Mouse (Mus musculus) CD4-positive helper T cell, adult 2 months (primary cell): Measurements from ENCODE around the gene Litaf.

Experiments used
- DNase-seq: peaks from one replicate; pipeline ENCODE4 v3.0.0-alpha.2; 2012; ENCODE audit warnings: low read depth, missing footprints, low spot score

Gene Litaf

DNA sequence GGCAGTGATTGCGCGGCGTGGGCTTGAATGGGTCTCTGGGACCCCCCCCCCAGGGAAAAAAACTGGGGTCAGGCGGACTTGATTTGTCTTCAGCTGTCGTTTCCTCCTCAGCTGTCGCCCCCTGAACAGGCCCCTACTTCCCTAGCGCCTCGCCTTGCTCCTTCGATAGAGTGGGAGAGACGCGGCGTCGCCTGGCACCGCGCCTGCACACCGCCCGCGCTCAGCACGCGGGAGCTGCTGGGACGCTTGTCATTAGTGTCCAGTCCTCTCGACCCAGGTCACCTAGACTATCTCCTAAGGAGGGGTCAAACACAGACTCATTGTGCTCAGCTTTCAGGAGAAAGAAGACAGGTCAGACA is 855 bp upstream of the Litaf start:
- peak; percentile 40 for DNase-seq

DNA sequence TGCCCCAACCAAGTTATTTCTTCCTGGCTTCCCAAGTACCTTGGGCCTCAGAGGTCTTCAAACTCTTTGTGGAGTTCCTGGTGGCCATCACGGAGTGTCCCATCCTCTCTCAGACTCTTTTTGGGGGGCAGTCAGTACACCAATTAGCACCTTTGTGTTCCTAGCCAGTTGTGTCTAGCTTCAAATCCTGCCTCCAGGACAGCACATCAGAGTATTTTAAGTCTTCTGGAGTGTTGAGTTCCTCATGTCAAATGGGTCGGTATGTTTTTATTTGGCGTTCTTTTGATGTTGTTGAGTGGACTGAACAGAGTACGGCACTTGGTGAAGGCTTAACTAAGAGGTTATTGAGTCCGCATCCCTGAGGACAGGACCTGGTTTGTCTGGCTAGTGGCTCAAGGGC is 526 bp downstream of the Litaf start:
- DNase-seq = no peak

DNA sequence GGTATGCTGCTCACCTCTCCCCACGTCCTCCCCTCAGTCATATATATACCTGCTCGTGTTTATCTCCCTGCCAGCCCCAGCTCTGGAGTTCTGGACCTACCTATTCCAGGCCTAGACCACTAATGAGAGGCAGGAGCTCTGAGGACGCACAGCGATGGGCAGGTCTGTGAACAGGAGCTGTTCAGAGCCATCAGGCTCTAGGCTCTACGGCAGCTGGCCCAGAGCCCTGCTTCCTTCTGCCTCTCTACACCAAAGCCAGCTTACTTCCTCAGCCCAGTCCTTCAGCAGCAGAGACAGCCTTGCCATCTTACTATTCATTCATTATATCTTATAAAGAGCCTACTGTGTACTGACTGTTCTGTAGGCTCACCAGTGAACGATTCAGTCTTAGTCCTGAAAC is 1.2 kb downstream of the Litaf start:
- no peak for DNase-seq

DNA sequence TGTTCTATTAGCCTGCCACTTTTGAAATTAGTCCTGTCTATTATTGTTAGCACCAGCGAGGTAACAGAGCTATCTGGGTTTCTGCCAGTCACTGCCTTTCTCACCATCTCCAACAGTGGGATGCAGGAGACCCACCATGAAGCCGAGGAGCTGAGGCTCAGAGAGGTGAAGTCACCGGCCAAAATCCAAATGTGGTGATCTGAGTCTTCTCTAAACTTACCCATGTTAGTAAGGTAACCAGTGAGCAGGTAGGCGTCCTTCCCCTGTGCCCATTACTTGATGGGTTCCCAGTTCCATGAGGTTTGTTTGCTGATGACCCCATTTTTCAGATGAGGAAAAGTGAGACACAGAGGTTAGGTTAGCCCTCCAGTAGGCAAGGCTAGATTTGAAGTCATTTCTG is 1.6 kb downstream of the Litaf start:
- DNase-seq = no peak

DNA sequence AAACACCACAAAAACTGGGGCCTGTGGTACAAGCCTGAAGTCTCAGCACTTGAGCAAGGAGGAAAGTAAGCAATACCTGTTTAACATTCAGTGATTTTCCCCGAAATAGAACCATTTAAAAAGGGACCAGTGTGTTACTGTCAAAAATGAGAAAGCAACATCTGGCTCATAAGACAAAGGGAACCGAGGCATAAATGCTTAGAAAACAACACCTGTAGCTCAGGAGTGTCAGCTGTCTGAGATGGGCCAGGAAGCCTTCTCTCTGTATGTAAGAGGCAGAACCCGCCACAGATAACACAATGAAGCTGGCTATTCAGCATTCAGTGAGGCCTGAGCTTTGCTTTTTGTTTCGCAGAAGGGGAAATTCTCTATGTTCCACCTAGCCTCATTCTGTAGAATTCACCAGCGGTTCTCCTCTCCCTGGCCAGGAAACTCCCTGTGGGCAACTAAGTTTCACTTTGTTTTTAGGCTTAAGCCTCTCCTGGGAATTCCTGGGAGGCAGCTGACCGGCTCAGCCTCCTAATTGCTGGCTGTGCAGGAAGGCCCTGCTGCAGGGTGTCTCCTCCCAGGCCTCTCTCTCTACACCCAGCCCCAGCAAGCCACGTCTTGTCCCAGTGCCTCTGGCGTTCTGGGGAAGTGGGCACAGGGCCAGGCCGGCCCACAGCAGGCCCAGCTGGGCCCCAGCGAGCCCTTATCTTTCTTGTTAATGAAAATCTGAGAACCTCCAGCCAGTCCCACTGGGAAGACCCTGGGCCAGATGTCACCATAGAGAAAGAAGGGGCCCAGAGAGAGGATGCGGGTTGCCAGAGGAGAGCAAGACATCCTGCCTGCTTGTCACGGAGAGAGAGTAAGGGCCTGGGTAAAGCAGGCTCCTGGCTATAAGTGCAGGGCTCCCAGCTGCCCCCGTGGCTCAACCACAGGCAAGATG is 2.9 kb downstream of the Litaf start:
- no peak for DNase-seq

DNA sequence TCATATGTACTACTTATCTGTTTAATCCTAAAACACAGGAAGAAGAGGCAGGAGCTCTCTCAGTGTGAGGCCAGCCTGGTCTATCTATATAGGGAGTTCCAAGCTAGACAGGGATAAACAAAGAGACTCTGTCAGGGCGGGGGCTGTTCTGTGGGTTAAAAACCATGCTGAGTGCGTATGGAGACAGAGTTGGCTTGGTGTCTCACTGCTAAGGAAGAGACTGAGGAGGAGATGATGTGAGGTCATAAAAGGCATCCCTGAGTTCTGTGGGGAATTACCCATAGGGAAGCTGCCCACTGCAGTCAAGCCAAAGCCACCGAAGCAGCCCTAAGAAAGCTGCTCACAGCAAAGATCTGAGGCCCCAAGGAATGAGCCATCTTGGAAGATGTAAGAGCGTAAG is 5.3 kb downstream of the Litaf start, which contains the start of gene Snn:
Gene Snn (plus strand): TSS at position 301 of the 400 bp plus-strand sequence.
- no peak for DNase-seq

DNA sequence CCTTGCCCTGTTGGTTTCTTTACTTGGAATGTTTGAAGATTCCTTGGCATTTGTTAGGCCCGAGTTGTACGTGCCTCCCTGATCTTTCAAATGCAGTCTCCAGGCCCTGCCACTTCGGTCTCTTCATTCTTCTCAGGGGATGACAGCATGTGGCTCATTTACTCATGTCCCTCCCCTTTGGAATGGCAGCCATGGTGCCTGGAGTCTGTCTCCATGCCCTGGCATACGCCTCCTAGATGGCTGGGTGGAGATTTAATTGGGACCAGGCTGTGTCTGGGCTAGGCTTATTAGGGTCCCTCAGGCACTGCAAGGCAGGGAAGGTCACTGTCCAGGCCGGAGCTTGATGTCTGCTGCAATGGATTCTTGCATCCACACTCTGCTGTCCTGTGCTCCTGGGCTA is 10.0 kb downstream of the Litaf start:
- no peak for DNase-seq

DNA sequence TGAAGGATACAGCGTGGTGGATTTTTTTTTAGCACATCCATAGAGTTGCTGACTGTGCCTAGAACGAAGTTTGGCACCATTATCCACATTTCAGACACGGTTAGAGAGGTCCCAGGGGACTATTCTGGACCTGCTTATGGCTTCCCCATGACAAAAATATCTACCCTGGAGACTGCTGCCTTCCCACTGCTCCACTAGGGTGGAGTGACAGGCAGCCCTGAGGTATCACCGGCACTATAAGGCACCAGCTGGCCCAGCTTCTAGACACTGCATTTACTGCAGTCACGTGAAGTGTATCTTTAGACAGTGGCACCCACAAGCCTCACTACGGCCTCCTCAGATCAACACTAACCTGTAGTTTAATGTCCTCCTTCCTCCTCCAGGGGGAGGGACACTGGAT is 11.1 kb downstream of the Litaf start:
- no peak for DNase-seq

DNA sequence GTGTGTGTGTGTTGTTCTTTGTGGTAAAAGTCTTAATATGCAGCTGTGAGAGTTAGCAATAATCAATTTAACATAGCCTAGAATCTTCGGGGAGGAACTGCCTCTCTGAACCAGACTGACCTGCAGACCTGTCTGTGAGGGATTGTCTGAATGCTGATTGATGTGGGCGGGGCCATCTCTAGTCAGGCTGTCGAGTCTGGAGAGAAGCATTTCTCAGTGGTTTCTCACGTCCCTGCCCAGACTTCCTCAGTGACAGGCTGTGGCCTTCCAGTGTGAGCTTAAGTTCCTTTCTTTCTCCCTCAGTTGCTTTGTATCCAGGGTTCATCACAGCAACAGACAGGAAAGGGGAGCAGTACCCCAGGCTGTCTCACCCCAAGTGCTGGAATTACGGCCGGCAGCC is 11.5 kb downstream of the Litaf start:
- DNase-seq = no peak

DNA sequence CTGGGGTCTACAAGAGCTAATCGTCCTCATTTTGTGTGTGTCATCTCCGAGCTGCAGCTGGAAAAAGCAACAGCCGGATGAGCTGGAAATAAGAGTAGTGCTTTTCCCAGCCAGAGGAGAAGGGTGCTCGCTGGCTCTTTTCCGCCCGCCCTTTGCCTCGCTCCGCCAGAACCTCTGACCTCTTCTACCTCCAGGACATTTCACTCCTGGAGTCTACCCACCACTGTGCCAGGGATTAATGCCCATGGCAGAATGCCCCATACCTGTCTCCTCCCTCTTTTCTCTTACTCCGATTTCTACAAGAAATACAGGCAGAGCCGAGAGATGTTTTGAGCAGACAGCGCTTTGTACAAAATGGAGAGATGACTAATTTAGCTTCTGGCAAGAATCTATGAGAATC is 14.8 kb downstream of the Litaf start:
- no peak for DNase-seq

DNA sequence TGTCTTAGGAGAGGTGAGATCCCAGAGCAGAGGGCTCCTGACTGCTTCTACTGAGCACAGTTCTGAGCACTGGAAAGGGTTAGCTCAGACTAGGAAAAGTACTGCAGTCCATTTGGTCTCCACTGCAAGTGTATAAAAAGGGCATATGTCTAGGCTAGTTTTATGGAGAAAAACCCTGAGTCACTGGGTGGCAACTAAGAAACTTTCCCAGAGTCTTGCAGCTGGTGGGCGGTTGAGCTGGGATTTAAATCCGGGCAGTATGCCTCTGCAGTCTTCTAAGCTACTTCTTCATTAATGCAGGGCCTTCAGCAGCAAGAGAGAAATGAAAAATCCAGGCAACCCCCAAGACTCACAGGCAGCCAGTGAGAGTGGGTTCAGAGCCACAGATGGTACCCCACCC is 15.7 kb downstream of the Litaf start:
- DNase-seq = no peak

DNA sequence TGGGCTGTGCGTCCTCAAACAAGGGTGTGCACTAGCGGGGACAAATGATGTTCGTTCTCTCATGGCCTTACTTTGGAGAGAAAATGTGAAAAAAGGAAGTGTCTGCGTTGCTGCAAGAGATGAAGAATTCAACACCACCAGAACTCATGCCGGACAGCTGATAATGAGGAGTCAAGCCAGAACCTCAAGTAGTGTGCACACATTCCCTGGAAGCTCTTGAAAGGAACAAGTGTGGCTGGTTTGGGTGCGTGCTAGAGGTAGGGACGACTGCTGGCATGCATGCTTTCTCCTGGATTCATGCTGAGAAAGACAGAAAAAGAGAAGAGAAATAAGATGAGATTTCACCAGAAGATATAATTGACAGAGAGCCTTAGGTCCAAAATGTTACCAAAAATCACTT is 18.8 kb downstream of the Litaf start:
- no peak for DNase-seq

DNA sequence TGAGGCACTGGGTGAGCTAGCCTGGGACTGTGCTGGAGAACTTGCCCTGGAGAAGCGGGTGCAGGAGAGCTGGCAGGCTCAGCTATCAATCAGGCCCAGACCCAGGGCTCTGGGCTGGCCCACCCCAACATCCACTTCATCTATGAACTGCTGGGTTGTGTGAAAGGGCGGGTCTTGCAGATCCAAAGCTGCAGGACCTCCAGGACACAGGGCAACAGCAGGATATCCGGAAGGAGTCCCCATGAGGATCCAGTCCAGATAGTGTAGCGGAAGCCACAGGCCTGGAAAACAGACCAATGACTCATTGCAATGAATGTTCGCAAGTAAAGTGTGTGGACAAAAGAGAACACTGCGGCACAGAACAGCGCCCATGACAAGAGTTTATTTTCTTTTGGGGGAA is 19.5 kb downstream of the Litaf start:
- DNase-seq = no peak

DNA sequence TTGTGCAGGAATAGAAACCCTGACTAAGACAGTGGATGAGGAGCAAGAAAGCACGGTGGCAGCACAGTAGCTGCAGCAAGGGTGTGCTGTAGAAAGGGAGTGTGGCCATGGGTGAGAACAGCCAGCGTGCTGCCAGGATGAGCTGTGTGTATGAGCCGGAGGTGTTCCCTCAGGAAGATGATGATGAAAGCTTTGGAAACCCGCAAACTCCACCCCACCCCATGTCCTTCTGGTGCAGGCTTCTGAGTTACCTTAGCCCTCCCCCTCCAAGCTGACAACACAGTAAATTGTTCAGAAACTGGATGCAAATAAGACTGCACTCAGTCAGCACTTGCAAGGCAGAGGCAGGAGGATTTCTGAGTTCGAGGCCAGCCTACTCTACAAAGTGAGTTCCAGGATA is 22.7 kb downstream of the Litaf start:
- no peak for DNase-seq

DNA sequence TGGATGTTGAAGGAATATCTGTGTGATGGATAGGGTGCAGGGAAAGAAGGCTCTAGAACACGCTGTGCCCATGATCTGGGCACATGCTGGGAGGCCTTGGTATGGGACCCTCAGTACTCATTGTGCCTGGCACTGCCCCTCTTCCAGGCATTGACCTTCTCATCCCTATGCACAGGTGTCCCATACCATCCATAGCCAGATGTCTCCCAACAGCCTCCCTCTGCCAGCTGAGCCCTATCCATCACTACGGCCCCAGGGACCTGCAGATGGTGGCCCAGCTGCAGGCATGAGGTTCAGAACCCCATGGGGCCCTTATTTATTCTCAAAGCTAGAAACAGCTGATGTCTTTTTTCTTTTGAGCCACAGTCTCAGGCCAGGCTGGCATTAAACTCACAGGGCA is 25.4 kb downstream of the Litaf start:
- no peak for DNase-seq

DNA sequence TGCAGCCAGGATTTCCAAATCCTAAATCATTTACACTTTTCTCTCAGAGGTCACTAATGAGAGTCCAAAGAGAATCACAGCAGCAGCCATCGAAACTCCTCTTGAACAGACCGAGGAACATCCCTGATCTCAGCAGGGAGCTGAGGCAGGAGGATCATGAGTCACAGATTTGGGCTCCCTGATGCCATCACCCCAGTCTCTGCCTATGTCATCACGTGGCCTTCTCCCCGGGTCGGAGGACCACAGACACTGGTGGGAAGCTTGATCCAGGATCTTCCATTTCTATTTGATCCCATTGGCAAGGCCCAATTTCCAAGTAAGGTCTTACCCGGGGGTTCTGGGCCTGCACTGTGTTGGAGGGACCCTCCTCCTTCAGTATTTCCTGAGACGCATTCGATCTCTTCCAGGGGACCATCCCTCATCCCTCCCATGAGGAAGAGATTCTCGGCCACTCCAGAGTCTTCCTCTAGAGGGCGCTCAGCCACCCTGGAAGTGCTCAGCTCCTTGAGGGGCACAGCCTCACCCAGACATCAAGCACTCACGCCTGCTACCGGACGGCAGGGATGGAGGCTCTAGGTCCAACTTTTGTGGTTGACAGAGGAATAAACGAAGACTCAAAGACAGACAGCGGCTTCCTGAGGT is 30.0 kb downstream of the Litaf start:
- peak; percentile 70 for DNase-seq

DNA sequence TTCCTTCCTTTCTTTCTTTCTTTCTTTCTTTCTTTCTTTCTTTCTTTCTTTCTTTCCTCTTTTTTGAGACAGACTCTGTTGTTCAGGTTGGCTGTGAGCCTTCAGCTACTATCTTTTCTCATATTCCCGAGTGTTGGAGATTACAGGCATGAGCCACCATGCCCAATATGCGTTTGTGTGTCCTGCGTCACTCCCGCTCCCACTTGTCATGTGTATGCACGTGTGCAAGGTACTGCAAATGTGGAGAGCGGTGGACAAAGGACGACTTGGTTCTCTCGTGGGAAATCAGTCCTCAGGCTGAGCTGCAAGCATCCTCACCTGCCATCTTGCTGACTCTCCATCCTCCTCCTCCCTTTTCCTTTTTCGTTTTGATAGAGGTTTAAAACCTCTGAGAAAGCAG is 30.7 kb downstream of the Litaf start:
- no peak for DNase-seq

DNA sequence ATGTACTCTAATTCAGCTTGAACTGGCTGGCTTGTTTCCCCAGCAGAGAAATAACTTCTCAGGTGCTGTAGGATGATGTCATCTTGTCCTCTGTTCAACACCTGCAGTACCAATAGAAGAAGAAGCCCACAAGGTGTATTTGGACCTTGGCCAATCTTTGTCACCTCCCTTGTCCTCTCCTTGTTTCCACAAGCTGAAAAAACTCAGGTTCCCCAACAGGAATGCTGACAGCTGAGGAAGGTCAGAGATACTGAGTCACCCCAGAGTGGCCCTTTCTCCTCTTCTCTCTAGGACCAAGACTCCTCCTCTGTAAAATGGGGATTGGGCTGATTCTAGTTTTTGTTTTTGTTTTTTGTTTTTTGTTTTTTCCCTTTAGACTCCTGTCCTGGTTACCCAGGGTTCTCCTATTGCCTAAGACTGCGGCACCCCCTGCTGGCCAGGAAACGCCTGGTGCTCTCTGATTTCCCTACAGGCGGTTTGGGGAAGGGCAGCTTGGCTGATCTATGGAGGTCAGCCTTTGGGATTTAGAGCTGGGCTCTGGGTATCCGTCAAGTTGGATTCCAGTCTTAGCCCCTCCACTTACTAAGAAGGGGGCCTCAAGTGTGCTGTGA is 31.7 kb downstream of the Litaf start:
- peak; percentile 82 for DNase-seq

DNA sequence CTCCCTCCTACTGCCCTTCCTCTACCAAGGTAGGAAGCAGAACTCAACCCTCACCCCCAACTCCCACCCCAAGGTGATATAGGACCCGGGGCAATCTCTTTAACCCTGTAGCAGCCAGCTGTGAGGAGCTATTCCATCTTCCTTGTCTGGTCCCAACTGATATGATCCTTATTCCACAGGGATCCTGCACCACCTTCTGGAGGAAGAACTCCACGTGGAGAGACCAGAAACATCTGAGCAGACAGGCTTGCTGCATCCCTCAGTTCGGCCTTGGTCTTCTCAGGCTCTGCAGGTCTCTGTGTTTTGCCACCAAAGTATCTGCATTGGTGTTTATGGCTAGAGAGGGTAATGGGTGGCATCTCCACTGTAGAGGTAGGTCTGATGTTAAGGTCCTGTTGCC is 34.6 kb downstream of the Litaf start:
- no peak for DNase-seq

DNA sequence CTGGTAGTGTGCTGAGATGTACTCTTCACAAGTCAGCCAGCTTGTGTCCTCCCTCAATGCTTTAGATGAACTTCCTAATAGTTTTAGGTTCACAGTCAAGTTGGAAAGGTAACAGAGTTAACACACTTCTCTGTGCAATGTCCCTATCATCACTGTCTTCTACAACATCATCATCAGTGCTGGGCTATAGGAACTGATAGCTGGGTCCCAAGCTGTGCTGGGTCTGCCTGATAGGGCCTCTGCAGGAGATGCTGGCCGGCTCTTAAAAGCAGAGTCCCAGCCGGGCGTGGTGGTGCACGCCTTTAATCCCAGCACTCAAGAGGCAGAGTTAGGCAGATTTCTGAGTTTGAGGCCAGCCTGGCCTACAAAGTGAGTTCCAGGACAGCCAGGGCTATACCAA is 35.1 kb downstream of the Litaf start:
- no peak for DNase-seq

DNA sequence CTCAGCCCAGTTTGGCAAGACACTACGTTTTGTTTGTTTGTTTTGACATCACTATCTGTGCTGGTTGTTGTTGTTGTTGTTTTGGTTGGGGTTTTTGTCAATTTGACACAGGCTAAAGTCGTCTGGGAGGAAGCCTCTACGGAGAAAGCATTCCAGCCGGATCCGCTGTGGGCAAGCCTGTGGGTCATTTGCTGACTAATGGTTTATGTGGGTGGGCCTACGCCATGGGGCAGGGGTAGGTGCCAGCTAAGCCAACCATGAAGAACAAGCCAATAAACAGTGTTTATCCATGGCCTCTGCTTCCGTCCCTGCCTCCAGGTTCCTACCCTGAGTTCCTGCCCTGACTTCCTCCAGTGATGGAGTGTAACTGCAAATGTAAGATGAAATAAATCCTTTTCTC is 37.8 kb downstream of the Litaf start:
- no peak for DNase-seq

DNA sequence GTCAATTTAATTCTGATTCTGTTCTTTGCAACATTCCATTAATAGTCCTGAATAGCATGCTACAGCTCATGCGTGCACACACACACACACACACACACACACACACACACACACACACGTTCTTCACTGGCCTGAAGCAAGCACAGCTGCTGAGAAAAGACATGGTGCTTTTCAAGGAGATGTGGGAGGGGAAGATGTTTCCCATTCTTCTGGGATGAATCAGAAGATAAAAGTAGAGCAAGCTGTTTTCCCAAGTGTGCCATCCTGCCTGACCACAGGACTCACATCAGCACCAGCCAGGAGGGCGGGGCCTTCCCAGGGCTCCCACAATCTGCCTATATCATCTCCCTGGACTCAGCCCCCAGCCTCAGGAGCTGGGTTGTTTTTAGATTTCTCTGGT is 41.1 kb downstream of the Litaf start:
- no peak for DNase-seq

DNA sequence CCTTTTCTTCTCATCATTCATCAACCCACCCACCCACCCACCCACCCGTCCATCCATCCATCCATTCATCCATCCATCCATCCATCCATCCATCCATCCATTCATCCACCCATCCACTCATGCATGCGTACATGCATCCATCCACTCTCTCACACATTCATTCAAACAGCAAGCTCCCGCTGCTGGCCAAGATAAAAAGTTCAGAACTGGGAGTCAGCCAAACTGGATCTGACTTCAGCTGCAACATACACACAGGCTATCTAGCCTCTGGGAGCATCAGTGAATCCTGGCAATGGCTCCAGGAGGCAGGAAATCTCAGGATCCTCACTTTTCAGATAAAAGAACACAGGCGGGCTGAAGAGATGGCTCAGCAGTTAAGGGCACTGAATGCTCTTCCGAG is 42.3 kb downstream of the Litaf start:
- DNase-seq = no peak
